Mouse (Mus musculus) gastrocnemius, adult 2 months (tissue): ENCODE measurements around the gene Bsn. TPM values are rescaled to one million over a fixed set of nuclear protein-coding genes. Genes with fewer than 3 reads are reported as not detected.

Source experiments
- DNase-seq: peaks from one replicate; pipeline ENCODE4 v3.0.0; 2022
- H3K27ac ChIP-seq: fragments of 200-600 bp; 2 replicates; pipeline ENCODE4 v1.8.1; 2022; ENCODE audit warnings: mild to moderate bottlenecking
- H3K4me3 ChIP-seq: fragments of 200-600 bp; 2 replicates; pipeline ENCODE4 v1.8.1; 2022; ENCODE audit warnings: mild to moderate bottlenecking, moderate library complexity
- CTCF ChIP-seq: fragments of 200-600 bp; IDR thresholded peaks from 2 replicates; pipeline ENCODE4 v1.8.1; 2022; ENCODE audit warnings: antibody characterized with exemption, mild to moderate bottlenecking, moderate library complexity
- intact Hi-C: fragments of 180-260 bp; cut with DNase I; formaldehyde crosslinking; loops from one replicate; pipeline ENCODE4 v1.15.1; 2025
- total RNA-seq, 2 experiments: library from RNA; stranded (reverse); gene quantifications; 2 replicates each; pipeline ENCODE4 v1.2.3; 2021

Bsn gene
- total RNA-seq, 2 experiments from 2014 or later = 0.03 TPM; not detected in 1

GRCm38 (mm10) chr9:108058291-108058690, 131.9 kb downstream of the Bsn start:
- peak overlapping the region; percentile 92 for H3K27ac ChIP-seq
- TF ChIP-seq CTCF = no peak
- DNase-seq = peak; percentile 19
- intact Hi-C loops = no loop called here
- H3K4me3 ChIP-seq = no peak overlapping the region

GRCm38 (mm10) chr9:108057262-108057562, 133.0 kb downstream of the Bsn start:
- Histone ChIP-seq H3K4me3 (peak overlapping the region; percentile 0; the same call in 1 of the 2 replicates), H3K27ac (peak overlapping the region; percentile 92)
- intact Hi-C loops = no loop called here
- no peak for TF ChIP-seq CTCF
- DNase-seq = peak; percentile 88

GRCm38 (mm10) chr9:108056361-108057261, 133.6 kb downstream of the Bsn start:
- DNase-seq = peak; percentile 53
- no peak overlapping the region; the same call in 1 of the 2 replicates for H3K4me3 ChIP-seq
- TF ChIP-seq CTCF = no peak
- intact Hi-C loops = no loop called here
- H3K27ac ChIP-seq = peak overlapping the region; percentile 92

GRCm38 (mm10) chr9:108055661-108056237, 134.4 kb downstream of the Bsn start:
- intact Hi-C loops = no loop called here
- Histone ChIP-seq H3K4me3 (no peak overlapping the region; the same call in 1 of the 2 replicates), H3K27ac (peak overlapping the region; percentile 92)
- TF ChIP-seq CTCF = no peak
- no peak for DNase-seq

GRCm38 (mm10) chr9:108055061-108055460, 135.1 kb downstream of the Bsn start:
- intact Hi-C loops = no loop called here
- TF ChIP-seq CTCF = no peak
- Histone ChIP-seq H3K27ac (peak overlapping the region; percentile 92), H3K4me3 (no peak overlapping the region)
- DNase-seq = peak; percentile 20

GRCm38 (mm10) chr9:108054331-108055040, 135.7 kb downstream of the Bsn start:
- DNase-seq = peak; percentile 27
- peak overlapping the region; percentile 60 for H3K4me3 ChIP-seq
- intact Hi-C loops = loop anchor here (5.0 kb wide), 2 partner anchors 92 to 152 kb away; no protein-coding TSS in a partner anchor
- H3K27ac ChIP-seq = peak overlapping the region; percentile 92
- TF ChIP-seq CTCF = no peak

GRCm38 (mm10) chr9:108053665-108054225, 136.4 kb downstream of the Bsn start:
- Histone ChIP-seq H3K27ac (peak overlapping the region; percentile 87), H3K4me3 (peak overlapping the region; percentile 60)
- DNase-seq = peak; percentile 43
- intact Hi-C loops = loop anchor here (2.0 to 5.0 kb wide), 3 partner anchors 69 to 151 kb away; partner anchors contain the start of gene Inka1
- no peak for TF ChIP-seq CTCF

GRCm38 (mm10) chr9:108052885-108053664, 137.1 kb downstream of the Bsn start, which contains the start of gene Amigo3:
Gene Amigo3 (plus strand): TSS chr9:108053159.
- intact Hi-C loops = loop anchor here (2.0 to 5.0 kb wide), 3 partner anchors 68 to 151 kb away; partner anchors contain the start of gene Inka1
- peak within 1 kb of the TSS; percentile 60 for H3K4me3 ChIP-seq
- peak; percentile 96 for DNase-seq
- TF ChIP-seq CTCF = peak; percentile 95
- peak within 1 kb of the TSS; percentile 87 for H3K27ac ChIP-seq

GRCm38 (mm10) chr9:108052411-108052810, 137.8 kb downstream of the Bsn start:
- DNase-seq = peak; percentile 17
- Histone ChIP-seq H3K4me3 (peak overlapping the region; percentile 5; the same call in 1 of the 2 replicates), H3K27ac (peak overlapping the region; percentile 87)
- no peak for TF ChIP-seq CTCF
- intact Hi-C loops = loop anchor here (2.0 to 5.0 kb wide), 3 partner anchors 68 to 150 kb away; partner anchors contain the start of gene Inka1

- no peak for TF ChIP-seq CTCF
- intact Hi-C loops = loop anchor here (2.0 to 5.0 kb wide), 3 partner anchors 67 to 150 kb away; partner anchors contain the start of gene Inka1
These were observed 138.3 kb downstream of the Bsn start for GRCm38 (mm10) chr9:108051931-108052220.

GRCm38 (mm10) chr9:108051184-108051930, 138.8 kb downstream of the Bsn start:
- H3K27ac ChIP-seq = 0 out of 2 replicates have a peak overlapping the region, but pooled peaks have one; percentile 87
- DNase-seq = peak; percentile 25
- no peak overlapping the region for H3K4me3 ChIP-seq
- intact Hi-C loops = loop anchor here (5.0 kb wide), 2 partner anchors 89 to 149 kb away; no protein-coding TSS in a partner anchor
- no peak for TF ChIP-seq CTCF

More at GRCm38 (mm10) chr9:108051931-108052220, 138.3 kb downstream of the Bsn start:
- peak; percentile 15 for DNase-seq
- Histone ChIP-seq H3K4me3 (no peak overlapping the region), H3K27ac (peak overlapping the region; percentile 87; the same call in 1 of the 2 replicates)
